Mouse (Mus musculus) embryo, embryonic 10 days (tissue): ENCODE results near the gene Rpl10l.

Experiments
- DNase-seq: peaks from one replicate; pipeline ENCODE4 v3.0.0-alpha.2; 2015; ENCODE audit warnings: low spot score

The Rpl10l gene

DNA sequence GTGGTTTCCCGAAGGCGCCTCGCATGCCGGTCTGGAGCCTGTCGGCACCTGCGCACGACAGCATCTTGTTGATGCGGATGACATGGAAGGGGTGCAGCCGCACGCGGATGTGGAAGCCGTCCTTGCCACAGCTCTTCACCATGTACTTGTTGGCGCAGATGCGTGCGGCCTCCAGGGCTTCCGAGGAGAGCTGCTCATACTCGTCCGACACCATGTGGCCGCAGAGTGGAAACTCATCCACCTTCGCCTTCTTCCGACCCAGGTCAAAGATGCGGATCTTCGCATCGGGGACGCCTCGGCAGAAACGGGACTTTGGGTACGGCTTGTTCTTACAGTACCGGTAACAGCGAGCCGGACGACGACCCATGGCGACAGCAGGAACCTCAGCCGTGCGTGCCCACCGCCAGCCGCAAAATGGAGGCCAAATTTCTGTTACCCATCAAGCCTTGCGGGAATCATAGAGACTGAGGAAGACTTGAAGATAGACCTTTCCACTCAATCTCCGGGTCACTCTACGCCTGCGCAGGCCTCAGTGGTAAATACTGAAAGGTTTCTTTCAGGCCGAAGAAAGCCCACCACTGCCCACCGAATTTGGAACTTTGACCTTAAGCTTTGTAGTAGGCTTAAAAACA is at the start of gene Rpl10l:
Gene Rpl10l (minus strand): TSS at position 411 of the 632 bp plus-strand sequence.
- DNase-seq: no peak

DNA sequence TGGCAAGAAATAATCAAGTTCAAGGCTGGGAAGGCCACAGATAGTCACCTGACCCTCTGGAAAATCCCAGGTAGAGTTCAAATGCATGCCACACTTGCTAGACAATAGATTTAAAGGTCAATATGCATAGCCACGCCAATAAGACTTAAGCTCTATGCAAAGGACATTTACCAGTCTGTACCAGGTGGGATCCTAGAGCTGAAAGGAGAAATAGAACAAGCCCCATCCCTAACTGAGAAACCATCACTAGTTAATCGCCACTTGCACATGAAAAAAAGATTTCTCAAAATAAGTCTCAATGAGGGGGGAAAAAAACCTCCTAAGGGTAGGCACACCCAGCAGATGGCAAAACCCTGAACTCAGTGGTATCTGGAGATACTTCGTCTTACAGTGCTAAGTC is 8.3 kb downstream of the Rpl10l start:
- no peak for DNase-seq

DNA sequence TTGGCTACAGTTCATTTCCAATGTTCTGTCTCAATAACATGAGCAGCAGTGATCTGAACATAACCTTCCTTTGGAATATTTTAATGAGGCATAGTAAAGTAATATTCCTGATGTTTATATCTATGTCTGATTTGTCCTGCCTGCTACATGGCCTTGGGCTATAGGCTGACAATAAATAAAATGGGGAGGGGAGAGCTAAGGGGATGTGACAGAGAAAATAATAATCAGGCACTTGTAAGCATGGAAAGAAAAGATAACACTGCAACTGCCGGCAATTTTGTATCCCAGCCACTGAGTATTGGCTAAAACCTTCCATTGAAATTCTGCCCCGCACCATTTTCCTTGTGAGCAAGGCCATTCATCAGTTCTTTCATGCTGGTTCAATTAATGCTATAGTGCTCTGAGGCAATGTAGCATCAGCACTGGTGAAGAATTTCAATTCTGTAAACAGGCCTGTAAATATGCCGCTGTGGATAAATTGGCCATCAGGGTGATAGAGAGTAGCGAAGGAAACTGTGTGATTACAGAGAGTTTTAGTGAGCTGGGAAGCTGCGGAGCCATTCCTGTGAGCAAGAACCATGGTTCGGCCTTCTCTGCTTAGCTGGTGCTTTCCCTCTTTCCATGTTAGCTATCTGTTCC is 38.6 kb downstream of the Rpl10l start:
- no peak for DNase-seq

DNA sequence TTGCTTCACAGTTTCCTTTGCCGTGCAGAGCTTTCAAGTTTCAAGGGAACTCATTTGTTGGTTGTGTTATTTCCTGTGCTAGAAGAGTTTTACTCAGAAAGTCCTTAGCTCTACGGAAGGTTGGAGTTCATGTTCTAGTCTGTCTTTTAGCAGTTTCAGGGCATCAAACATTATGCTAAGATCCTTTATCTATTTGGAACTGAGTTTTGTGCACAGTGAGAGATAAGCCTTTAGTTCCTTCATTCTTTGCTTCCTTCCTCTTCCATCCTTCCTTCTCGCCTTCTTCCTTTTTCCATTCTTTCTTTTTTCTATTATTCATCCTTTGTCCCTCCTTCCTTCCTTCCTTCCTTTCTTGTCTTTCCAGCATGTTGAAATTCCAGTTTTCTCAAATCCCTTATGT is 50.0 kb downstream of the Rpl10l start:
- DNase-seq: no peak
